Mouse (Mus musculus) hindbrain, embryonic 15.5 days (tissue): ENCODE data around the gene Rptor. TPM values are rescaled to one million over a fixed set of nuclear protein-coding genes. Genes with fewer than 3 reads are reported as not detected.

ENCODE experiments used
- ATAC-seq: fragments of 200-750 bp; cut with Nextera tagmentation; 2 replicates; pipeline ENCODE4 v1.8.0; 2017; ENCODE audit warnings: low read depth, moderate number of reproducible peaks, moderate TSS enrichment; ENCODE audit not compliant: low FRiP score
- H3K27ac ChIP-seq: fragments of 300-500 bp; sonication (generic); replicated peaks from 2 replicates; pipeline ENCODE4 v1.5.1; 2015; ENCODE audit warnings: mild to moderate bottlenecking, inconsistent platforms
- H3K27me3 ChIP-seq: fragments of 300-500 bp; sonication (generic); 2 replicates; pipeline ENCODE4 v1.6.1; 2015; ENCODE audit warnings: control low read depth, inconsistent platforms
- H3K36me3 ChIP-seq: fragments of 300-500 bp; sonication (generic); 2 replicates; pipeline ENCODE4 v1.6.1; 2015; ENCODE audit warnings: control low read depth, inconsistent platforms
- H3K4me1 ChIP-seq: fragments of 300-500 bp; sonication (generic); replicated peaks from 2 replicates; pipeline ENCODE4 v1.6.1; 2015; ENCODE audit warnings: control low read depth, inconsistent platforms
- H3K4me2 ChIP-seq: fragments of 300-500 bp; sonication (generic); 2 replicates; pipeline ENCODE4 v1.6.1; 2015; ENCODE audit warnings: moderate library complexity, mild to moderate bottlenecking, inconsistent platforms
- H3K4me3 ChIP-seq: fragments of 300-500 bp; sonication (generic); 2 replicates; pipeline ENCODE4 v1.5.1; 2015; ENCODE audit warnings: mild to moderate bottlenecking, inconsistent platforms
- H3K9ac ChIP-seq: fragments of 300-500 bp; sonication (generic); 2 replicates; pipeline ENCODE4 v1.6.1; 2015; ENCODE audit warnings: inconsistent platforms
- H3K9me3 ChIP-seq: fragments of 300-500 bp; sonication (generic); 2 replicates; pipeline ENCODE4 v1.6.1; 2016; ENCODE audit warnings: control low read depth, inconsistent platforms
- WGBS: fragments of 180-500 bp; shearing (Covaris S2); methylation state at CpG from one replicate; pipeline ENCODE4 v1.1.7; 2015; 5-methylcytosine and 5-hydroxymethylcytosine counted together
- polyA plus RNA-seq: library from polyadenylated mRNA; unstranded; fragments of >200 nt; fragmentation: Nextera tagmentation; extraction: Ambion mirVana; gene quantifications from 2 replicates; pipeline ENCODE4 v1.2.1, GENCODE M21; 2015

The Rptor gene
- polyA plus RNA-seq, 1 experiment from 2014 or later = 13.3 TPM

DNA sequence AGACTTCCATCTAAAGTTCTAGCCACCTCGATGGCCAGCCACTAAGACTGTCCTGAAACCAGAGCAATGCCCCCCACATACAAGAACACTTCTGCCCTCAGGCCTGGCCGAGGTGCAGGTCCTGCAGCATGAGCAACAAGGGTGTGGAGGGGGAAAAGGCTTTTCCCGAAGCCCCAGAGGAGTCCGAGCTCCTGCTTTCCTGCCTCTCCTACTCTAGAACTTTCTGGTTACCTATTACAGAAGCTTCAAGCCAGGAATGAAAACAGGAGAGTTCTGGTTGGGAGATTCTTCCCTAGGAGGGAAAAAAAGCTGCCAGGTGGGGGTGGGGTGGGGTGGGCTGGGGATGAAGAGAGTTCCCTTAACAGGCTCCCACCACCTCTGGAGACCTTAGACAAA, 337.0 kb downstream of the Rptor start:
- H3K36me3 ChIP-seq = no peaks in the 10 kb centered on the region
- no peak overlapping the region for H3K4me2 ChIP-seq
- no peak overlapping the region for H3K9ac ChIP-seq
- H3K27ac ChIP-seq = no peak overlapping the region
- H3K4me1 ChIP-seq = peaks cover 76% of the 10 kb centered on the region
- H3K4me3 ChIP-seq = no peak overlapping the region
- 66% methylated on average over 4 of the region's 4 CpGs for WGBS
- no peak for ATAC-seq
- H3K9me3 ChIP-seq = no peaks in the 10 kb centered on the region
- H3K27me3 ChIP-seq = peaks cover 6% of the 10 kb centered on the region; the same call in 1 of the 2 replicates

DNA sequence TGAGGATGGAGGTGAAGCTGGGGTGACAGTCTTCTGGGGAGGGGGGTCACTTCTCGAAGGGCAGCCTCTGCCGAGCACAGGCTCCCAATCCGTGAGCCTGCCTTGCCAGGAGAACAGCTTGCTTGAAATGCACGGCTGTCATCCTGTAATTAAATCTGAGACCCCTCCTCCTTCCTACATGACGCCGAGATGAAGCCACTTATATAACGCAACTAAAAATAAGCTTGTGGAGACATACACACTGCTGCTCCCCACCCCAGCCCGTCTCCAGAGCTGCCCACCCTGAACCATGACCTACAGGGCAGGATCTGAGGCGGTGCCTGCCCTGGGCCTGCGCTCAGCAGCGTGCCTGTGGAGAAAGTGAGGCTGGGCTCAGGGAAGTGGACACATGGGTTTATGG, 337.4 kb downstream of the Rptor start:
- H3K9me3 ChIP-seq = no peaks in the 10 kb centered on the region
- no peaks in the 10 kb centered on the region for H3K36me3 ChIP-seq
- no peak for ATAC-seq
- peak overlapping the region; percentile 4; the same call in 1 of the 2 replicates for H3K4me2 ChIP-seq
- H3K4me1 ChIP-seq = peaks cover 80% of the 10 kb centered on the region
- 56% methylated on average over 11 of the region's 11 CpGs for WGBS
- no peak overlapping the region for H3K27ac ChIP-seq
- H3K9ac ChIP-seq = no peak overlapping the region
- H3K27me3 ChIP-seq = peaks cover 6% of the 10 kb centered on the region; the same call in 1 of the 2 replicates
- H3K4me3 ChIP-seq = no peak overlapping the region

DNA sequence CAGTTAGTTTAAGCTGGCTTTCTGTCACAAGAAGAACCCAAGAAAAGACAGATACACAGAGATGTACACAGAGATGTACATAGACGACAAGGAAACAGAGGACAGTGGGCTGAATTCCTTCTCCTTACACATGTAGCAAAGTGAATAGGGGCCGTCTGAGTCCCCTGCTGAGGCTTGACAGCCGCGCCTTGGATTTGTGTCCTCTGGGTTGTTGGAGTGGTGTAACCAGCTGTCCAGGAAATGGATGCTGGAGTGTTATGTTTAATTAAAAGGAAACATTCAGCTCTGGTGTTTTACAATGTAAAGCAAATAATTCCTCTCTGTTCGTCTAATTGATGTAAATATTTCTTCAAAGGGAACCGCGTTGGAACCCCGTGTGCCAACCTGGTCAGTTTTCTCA, 339.1 kb downstream of the Rptor start:
- no peak for ATAC-seq
- Histone ChIP-seq H3K4me3 (peak overlapping the region; percentile 78), H3K4me2 (peak overlapping the region; percentile 83), H3K27me3 (peaks cover 6% of the 10 kb centered on the region; the same call in 1 of the 2 replicates), H3K27ac (no peak overlapping the region), H3K9ac (peak overlapping the region; percentile 60), H3K36me3 (no peaks in the 10 kb centered on the region), H3K4me1 (peaks cover 66% of the 10 kb centered on the region), H3K9me3 (no peaks in the 10 kb centered on the region)
- 5% methylated on average over 8 of the region's 8 CpGs for WGBS

DNA sequence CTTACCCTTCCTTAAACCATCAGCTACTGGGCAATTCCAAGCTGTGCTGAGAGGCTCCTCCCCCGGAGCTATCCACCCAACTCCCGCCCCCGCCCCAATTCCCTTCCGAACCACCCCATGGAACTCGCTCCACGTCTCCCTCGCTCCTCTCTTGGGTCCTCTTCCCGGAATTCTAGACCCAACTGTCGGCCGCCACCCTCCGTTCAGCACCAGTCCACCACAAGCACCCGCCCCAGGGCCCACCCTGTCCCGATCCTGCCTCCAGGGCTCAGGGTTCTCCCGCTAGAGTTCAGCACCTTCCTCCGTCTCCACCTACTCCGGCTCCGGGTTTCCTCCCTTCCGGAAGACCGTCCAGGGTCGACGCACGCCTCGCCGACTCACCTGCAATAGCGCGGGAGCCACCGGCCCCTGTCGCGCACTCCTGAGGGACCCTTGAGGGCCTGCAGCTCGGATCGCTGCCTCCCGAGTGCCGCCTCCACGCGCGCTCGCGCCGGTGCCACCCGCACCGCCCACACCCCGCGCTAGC, 339.6 kb downstream of the Rptor start:
- peak overlapping the region; percentile 83 for H3K4me2 ChIP-seq
- H3K9me3 ChIP-seq = no peaks in the 10 kb centered on the region
- peak overlapping the region; percentile 83 for H3K27ac ChIP-seq
- no peaks in the 10 kb centered on the region for H3K36me3 ChIP-seq
- WGBS = 1% methylated on average over 43 of the region's 43 CpGs
- peak overlapping the region; percentile 78 for H3K4me3 ChIP-seq
- H3K9ac ChIP-seq = peak overlapping the region; percentile 60
- ATAC-seq = peak; percentile 52
- peaks cover 62% of the 10 kb centered on the region for H3K4me1 ChIP-seq
- peaks cover 6% of the 10 kb centered on the region; the same call in 1 of the 2 replicates for H3K27me3 ChIP-seq

DNA sequence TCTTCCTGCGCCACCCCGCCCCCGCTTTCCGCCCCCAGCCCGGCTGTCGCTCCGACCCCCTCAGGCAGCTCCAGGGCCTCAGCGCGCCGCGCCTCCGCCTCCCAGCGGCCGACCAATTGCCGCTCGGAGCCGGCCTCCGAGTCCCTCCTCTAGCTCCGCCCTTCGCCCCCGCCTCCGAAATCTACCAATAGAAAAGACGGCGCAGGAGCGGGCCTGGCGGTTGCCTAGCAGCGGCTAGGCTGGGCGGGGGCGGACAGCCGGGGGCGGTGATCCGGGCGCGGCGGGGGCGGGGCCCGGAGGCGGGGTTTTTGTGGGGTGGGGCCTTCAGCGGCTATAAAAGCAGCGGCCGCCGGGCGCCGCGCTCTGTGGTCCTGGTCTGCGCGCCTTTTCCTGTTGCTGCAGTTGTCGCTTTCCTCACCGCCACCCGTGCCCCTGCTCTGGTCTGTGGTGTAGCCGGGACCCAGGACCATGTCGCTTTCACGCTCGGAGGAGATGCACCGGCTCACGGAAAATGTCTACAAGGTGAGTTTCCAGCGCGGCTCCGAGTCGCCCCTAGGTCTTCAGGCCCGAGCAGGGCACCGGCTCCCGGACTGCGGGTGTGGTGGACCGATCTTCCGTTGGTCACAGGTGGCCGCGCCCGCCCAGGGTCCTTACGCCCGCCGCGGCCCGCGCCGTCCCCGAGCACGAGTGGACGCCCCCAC, 340.2 kb downstream of the Rptor start, which contains the start of gene Baiap2:
Baiap2 (plus strand) TSS at position 37 of the 701 bp plus-strand sequence.
- under 1% methylated on average over 70 of the region's 79 CpGs for WGBS
- peak within 1 kb of the TSS; percentile 83 for H3K27ac ChIP-seq

DNA sequence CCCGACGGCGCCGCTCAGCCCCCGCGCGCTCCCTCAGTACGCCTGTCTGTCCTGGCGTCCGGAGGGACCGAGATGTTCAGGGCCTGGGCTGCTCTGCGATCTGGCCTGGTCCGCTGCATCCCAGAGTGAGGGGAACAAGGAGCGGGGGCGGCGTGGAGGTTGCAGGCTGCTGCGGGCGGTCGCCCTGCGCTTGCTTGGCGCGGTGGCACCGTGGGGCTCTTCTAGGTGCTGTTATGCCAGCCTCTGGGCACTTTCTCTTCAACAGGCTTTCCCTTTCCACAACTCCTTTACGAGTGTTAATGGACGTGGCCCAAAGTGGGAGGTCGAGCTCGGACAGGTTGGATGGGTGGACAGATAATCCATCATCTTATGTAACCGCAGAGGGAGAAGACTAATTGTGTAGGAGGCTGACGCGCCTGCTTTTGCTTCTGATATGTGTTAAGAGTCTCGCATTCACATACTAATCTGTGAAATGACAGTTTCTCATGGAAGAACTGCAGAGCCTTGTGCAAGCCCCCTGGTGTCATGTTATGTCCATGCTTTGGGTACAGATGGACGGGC, 340.8 kb downstream of the Rptor start:
- peak overlapping the region; percentile 64; the same call in 1 of the 2 replicates for H3K27ac ChIP-seq
- H3K27me3 ChIP-seq = peaks cover 6% of the 10 kb centered on the region; the same call in 1 of the 2 replicates
- 4% methylated on average over 32 of the region's 32 CpGs for WGBS
- ATAC-seq = no peak; the same call in 1 of the 2 replicates
- H3K4me2 ChIP-seq = peak overlapping the region; percentile 83
- peak overlapping the region; percentile 78 for H3K4me3 ChIP-seq
- H3K9me3 ChIP-seq = no peaks in the 10 kb centered on the region
- H3K9ac ChIP-seq = peak overlapping the region; percentile 51
- no peaks in the 10 kb centered on the region for H3K36me3 ChIP-seq
- H3K4me1 ChIP-seq = peaks cover 51% of the 10 kb centered on the region

More for the DNA sequence above, 340.2 kb downstream of the Rptor start, which contains the start of gene Baiap2:
- Histone ChIP-seq H3K36me3 (no peaks in the 10 kb centered on the region), H3K4me2 (peak within 1 kb of the TSS; percentile 83), H3K9ac (peak within 1 kb of the TSS; percentile 60), H3K9me3 (no peaks in the 10 kb centered on the region), H3K4me3 (peak within 1 kb of the TSS; percentile 78), H3K27me3 (peaks cover 6% of the 10 kb centered on the region; the same call in 1 of the 2 replicates), H3K4me1 (peaks cover 55% of the 10 kb centered on the region)
- peak; percentile 96 for ATAC-seq

DNA sequence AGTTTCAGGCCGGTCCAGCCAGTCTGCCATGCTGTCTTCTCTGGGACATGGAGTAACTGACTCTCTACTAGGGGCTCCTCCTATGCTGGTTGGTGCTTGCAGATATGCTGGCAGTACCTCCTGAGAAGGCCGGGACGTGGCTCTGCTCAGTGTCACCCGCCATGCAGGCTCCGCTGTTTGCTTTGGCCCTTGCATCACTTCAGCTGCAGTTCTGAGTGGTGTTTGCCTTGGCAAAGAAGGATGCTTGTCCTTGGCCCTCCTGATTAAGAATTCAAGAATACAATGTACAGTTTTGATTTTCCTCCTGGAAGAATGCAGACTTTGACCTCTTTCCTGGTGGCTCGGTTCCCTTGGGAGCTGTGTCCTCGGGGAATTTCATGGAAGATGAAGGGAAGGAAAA, 342.6 kb downstream of the Rptor start:
- peaks cover 6% of the 10 kb centered on the region; the same call in 1 of the 2 replicates for H3K27me3 ChIP-seq
- no peak overlapping the region for H3K9ac ChIP-seq
- H3K4me3 ChIP-seq = no peak overlapping the region
- peak overlapping the region; percentile 83; the same call in 1 of the 2 replicates for H3K4me2 ChIP-seq
- H3K36me3 ChIP-seq = no peaks in the 10 kb centered on the region
- H3K4me1 ChIP-seq = peaks cover 39% of the 10 kb centered on the region
- no peak for ATAC-seq
- WGBS = 82% methylated on average over 7 of the region's 7 CpGs
- no peaks in the 10 kb centered on the region for H3K9me3 ChIP-seq
- no peak overlapping the region for H3K27ac ChIP-seq

DNA sequence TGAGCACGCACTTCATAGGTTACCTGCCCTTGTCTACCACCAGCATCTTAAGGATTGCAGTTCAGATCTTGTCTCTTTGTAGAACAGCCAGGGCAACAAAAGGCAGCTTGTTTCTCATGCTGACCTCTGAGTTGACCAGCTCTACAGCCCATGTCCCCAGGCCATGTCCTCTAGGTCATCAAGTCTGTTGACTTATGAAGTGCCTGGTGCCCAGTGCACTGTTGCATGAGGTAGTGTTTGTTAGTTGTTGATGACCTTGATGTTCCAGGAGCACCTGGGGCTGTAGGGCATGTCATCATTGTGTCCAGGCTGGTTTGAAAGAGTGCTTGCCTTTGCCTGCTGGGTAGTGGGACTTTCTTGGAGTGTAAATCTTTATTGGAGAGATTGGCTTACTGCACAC, 344.7 kb downstream of the Rptor start:
- Histone ChIP-seq H3K9ac (no peak overlapping the region), H3K27ac (no peak overlapping the region), H3K4me3 (no peak overlapping the region), H3K36me3 (no peaks in the 10 kb centered on the region), H3K4me1 (peaks cover 28% of the 10 kb centered on the region), H3K4me2 (no peak overlapping the region), H3K9me3 (no peaks in the 10 kb centered on the region), H3K27me3 (no peaks in the 10 kb centered on the region)
- no peak for ATAC-seq
- 96% methylated on average over 1 of the region's 1 CpGs for WGBS

DNA sequence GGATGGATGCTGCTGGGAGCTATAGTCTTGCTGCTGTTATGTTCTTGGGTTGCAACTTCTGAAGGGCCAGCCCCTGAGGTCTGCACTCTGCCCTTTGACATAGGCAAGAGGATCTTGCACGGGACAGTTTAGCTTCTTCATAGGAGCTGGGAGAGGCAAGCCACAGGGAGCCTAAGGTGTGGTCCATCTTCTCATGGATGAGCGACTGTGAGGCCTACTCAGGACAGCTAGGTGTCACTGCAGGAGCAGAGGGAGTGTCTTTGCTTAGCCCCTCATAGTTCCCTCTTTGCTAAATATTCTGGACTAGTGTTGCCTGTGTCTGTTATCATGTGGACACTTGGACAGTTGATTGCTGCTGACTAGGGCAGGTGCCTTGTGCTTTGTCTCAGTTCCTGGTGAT, 345.2 kb downstream of the Rptor start:
- ATAC-seq = no peak
- 63% methylated on average over 2 of the region's 2 CpGs for WGBS
- H3K4me3 ChIP-seq = no peak overlapping the region
- H3K27me3 ChIP-seq = no peaks in the 10 kb centered on the region
- no peaks in the 10 kb centered on the region for H3K36me3 ChIP-seq
- H3K4me1 ChIP-seq = peaks cover 32% of the 10 kb centered on the region
- H3K9ac ChIP-seq = no peak overlapping the region
- no peak overlapping the region for H3K27ac ChIP-seq
- no peaks in the 10 kb centered on the region for H3K9me3 ChIP-seq
- H3K4me2 ChIP-seq = no peak overlapping the region

DNA sequence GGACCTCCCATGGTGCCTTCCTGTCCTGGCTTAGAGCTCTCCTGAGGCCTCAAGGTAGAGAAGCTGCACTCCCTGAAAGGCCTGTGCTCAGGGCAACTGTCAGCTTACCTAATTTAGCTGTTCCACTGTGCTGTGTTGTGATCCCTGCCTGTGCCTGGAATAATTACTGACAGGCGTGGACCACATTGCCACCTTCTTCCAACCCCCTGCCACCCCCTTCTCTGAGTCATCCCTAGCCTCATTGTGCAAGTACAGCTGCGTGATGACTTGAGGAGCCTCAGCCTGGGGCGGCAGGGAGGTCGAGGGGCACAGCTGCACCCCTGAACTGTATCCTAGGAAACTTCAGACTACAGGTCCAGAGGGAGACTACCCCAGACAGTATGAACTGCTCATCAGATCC, 345.6 kb downstream of the Rptor start:
- 68% methylated on average over 4 of the region's 4 CpGs for WGBS
- no peak overlapping the region for H3K9ac ChIP-seq

DNA sequence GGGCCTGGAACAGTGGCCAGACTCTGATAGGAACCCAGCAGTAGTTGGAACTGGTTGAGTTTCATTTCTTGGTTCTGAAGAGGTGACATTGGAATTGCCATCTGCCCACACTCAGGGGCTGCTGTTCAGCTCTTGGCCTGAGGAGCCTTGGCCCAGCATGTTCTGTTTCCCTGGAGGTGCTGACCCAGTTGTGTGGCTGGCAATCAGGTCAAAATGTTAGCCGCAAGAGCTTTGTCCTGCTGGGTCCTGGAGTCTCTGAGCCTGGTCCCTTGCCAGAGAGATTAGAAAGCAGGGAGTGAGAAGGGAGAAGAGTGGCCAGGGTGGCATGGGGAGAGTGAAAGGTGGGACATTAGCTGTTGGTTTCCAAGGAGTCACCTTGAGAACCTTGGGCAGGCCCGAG, 346.1 kb downstream of the Rptor start:
- no peak overlapping the region for H3K4me3 ChIP-seq
- no peak for ATAC-seq
- H3K9me3 ChIP-seq = no peaks in the 10 kb centered on the region
- 69% methylated on average over 2 of the region's 2 CpGs for WGBS
- H3K4me1 ChIP-seq = peaks cover 34% of the 10 kb centered on the region
- H3K9ac ChIP-seq = no peak overlapping the region
- no peak overlapping the region for H3K4me2 ChIP-seq
- no peaks in the 10 kb centered on the region for H3K36me3 ChIP-seq
- H3K27ac ChIP-seq = no peak overlapping the region
- H3K27me3 ChIP-seq = no peaks in the 10 kb centered on the region

More for the DNA sequence above, 345.6 kb downstream of the Rptor start:
- Histone ChIP-seq H3K36me3 (no peaks in the 10 kb centered on the region), H3K27ac (no peak overlapping the region), H3K4me3 (no peak overlapping the region), H3K27me3 (no peaks in the 10 kb centered on the region), H3K4me2 (no peak overlapping the region), H3K4me1 (peaks cover 35% of the 10 kb centered on the region), H3K9me3 (no peaks in the 10 kb centered on the region)
- no peak for ATAC-seq
